Mouse (Mus musculus) 416B (cell line): ENCODE data around the gene Hoxc9.

ENCODE experiments used
- DNase-seq: peaks from one replicate; pipeline ENCODE4 v3.0.0; 2011; ENCODE audit warnings: low read depth

Gene Hoxc9

DNA sequence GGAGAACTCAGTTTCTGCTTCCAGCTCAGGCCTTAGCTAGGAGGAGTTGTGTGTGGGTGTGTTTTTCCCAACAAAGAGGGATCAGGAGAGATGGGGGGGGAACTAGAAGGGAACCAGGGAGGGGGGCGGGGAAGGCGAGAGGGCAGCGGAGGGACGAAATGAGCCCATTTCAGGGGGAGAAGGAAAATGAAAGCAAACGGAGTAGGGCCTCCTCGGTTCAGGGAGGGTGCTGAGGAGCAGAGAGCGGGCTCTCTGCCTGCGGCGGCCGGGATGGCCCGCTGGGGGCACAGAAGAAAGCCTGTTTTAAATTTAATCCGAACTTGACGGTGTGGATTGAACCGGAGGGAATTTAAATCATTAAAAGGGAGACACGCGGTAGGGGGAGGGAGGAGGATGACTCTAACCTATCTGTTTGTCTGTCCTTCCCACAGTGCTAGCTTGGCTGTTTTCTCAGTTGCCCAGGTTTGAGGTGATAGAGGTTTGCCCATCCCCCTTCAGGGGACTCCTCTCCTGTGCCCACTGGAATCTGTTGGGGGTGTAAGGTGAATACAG, 1.3 kb downstream of the Hoxc9 start:
- DNase-seq: no peak

DNA sequence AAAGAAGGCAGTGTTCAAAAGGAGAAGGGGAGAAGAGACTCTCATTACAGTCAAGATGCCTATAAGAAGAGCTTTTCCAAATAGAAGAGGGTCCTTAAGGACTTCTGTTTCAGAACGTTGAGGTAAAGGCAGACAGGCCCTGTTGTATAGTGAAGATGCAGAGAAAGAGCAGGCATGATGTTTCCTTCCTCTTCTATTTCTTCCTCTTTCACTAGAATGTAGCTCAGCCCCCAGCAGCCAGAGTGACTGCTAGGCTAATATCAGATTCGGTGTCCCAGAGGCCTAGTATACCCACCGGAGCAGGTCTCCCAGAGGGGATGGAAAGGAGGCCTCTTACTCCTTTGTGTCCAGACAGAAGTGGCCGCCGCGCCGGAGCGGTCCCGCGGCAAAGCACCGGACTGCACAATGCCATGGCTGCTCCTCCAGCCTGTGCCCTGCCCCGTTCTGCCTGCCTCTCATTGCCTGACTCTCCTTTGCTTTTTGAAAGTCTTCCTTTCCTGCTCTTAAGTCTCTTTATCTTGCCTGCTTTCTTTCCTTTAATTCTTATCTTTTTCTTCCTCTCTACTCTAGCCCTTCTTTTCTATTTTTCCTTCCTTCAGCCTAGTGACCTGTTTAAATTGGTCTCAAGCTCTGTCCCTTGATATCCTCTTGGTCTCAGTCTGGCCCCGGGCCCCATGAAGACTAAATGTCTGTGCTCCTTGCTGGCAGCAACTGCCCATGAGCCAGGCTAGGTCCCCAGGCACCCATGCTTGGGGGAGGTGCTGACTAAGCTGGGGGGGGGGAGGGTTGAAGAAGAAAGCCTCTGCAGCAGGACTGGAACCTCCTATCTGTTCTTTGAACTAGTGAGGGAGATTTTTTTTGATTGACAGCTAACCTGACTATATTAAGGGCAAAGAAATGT, 2.6 kb downstream of the Hoxc9 start:
- no peak for DNase-seq

DNA sequence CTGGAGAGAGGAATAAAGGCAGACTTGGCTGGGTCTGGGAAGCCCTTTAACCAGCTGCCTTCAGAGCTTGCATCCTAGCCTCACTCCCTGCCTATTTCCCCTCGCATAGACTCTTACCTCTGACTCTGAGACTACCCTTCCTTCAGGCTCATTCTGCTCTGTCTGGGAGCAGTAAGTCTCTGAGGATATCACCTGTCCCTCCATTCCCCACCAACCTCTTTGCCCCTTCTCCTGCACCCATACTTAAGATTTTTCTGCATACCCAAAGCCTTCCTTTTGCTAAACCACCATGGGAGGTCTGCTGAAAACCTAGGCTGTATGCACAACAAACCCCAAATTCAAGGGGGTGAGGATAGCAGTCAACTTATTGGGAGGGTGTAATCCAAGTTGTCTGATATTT, 3.7 kb downstream of the Hoxc9 start:
- no peak for DNase-seq

DNA sequence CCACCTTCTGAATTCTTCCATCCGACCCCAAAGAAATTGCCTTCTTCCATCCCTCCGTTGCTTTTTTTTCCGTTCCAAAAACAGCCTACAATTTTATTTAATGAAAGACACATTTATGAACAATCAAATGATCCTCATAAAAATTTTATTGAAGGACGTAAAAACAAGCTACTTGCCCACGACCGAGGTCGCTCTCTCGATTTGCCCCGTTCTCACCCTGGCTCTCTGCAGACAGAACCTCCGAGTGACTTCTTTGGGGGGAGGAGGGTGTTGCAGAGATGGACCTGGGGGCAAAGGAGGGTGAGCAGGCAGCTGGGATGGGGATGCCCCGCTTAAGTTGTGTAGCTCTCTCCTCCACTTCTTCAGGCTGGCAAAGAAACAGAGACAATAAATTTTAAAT, 4.1 kb downstream of the Hoxc9 start:
- DNase-seq: no peak

DNA sequence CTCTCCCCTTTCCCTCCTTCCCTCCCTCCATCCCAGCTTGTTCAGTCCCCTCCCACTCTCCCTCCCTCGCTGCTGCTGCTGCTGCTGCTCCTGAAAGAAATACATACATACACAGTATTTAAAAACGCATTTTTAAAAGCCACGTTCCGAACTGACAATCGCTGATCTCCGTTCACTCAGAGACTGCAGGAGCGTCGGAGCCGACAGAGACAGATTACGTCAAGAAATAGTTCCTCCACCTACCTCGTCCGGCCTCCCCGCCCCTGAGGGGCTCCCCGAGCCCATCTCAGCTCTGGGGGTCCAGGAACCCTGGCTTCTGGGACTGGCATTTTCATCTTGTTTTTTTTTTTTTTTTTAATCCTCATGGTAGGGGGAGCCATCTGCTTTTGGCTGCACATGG, 4.7 kb downstream of the Hoxc9 start:
- DNase-seq: no peak

DNA sequence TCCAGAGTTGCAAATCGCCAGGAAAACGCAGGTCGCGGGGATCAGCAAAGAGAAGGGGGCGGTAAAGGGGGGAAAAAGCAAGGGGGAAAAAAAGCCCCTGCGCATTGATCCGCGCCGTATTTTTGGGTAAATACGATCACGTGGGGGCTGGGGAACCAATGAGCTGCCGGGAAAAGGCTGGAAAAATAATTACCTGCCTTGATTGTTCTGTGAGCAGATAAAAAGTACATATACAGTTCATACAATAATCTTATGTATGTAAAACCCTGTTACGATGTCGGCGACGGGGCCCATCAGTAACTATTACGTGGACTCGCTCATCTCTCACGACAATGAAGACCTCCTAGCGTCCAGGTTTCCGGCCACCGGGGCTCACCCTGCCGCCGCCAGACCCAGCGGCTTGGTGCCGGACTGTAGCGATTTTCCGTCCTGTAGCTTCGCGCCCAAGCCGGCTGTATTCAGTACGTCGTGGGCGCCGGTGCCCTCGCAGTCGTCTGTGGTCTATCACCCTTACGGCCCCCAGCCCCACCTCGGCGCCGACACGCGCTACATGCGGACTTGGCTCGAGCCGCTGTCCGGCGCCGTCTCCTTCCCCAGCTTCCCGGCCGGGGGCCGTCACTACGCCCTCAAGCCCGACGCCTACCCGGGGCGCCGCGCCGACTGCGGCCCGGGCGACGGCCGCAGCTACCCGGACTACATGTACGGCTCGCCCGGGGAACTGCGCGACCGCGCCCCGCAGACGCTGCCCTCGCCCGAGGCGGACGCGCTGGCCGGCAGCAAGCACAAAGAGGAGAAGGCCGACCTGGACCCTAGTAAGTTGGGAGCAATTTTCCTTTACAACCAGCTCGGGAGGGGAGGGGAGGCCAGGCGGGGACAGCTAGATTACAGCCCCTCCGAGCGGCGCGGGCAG, 5.4 kb downstream of the Hoxc9 start:
- no peak for DNase-seq

DNA sequence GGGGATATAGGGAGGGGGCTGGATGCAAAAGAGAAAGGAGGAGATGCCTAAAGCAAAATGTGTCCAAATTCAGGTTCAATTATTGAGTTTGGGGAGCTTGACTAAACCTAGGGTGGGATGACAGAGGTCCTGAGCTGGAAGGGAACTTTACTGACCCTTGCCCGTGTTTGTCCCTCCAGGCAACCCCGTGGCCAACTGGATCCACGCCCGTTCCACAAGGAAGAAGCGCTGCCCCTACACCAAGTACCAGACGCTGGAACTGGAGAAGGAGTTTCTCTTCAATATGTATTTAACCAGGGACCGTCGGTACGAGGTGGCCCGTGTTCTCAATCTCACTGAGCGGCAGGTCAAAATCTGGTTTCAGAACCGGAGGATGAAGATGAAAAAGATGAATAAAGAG, 7.5 kb downstream of the Hoxc9 start:
- DNase-seq: no peak

DNA sequence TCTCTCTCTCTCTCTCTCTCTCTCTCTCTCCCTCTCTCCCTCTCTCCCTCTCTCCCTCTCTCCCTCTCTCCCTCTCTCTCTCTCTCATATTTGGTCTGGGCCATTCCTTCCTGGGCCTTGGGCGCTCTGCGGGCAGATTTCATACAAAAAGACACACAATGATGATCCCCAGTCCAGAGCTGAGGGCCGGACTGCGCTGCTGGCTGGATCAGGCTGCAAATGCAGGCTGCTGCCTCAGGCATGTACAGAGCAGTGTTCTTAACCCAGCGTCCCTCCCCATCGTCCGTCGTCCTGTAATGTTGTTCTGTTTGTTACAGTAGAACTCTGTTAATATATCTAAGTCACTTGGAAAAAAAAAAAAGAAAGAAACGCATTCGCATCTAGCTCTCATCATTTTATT, 8.3 kb downstream of the Hoxc9 start:
- no peak for DNase-seq

DNA sequence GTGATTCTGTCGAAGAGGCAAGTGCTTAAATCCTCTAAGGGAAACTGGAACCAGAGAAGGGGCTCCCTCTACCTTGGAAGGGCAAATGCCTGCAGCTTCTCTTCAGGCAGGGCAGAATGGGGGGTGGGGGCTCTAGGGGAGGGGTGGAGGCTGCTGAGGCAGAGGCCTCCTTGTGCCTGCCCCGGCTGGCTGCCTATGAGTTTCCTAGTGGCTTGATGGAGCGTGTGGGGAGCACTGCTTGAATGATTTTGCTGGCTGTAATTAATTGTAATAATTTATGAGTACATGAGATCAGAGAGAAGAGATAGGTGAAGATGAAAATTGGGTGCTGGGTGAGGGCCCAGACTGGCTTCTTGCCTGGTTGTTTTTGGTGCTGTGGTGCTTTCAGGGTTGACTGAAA, 8.7 kb downstream of the Hoxc9 start:
- no peak for DNase-seq

DNA sequence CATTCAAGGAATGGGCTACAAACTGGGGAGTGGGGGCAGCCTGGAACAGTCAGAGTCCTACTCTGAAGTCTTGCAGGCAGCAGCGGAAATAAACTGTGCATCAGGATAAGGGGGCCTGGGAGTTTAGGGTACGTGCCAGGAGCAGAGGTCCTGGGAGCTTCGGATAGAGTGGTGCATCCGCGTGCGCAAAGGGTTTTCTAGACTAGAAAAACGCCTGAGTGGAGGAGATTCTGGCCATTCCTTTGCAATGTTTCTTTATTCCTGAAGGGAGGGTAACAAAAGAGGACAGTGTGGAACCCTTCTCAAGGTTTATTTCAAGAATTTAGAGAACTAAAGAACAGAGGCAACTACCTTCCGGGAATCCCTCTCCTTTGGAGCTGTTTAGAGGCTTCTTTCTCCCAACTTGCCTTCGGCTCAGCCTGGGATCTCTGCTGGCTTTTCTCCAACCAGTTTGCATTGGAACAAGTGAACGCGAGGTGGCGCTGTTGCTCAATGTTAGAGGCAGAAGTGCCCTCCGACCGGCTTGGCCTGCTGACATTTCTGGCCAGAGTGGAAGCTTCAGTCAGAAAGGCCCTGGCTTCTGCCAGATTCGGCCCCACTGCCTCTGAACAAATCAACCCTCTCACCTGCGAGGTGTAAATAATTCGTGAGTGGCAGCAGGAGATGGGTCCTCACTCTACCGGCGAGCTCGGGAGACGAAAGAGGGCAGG, 11.0 kb downstream of the Hoxc9 start:
- DNase-seq: peak; percentile 82

DNA sequence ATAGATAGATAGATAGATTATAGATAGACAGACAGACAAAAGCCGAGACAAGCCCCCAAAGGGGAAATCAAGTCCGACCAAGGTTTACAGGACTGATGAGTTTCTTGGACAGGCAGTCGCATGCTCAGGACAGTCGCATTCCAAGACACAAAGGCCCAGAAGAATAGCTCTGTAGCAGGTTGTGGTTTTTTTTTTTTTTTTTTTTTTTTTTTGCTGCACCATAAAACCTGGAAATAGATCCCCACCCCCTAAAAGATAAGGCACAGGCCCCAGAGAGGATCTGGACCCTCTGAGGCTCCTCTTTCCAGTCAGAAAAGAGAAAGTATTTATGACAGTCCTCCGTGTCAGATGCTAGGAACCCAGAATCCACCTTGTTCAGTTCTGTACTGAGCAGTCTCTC, 11.8 kb downstream of the Hoxc9 start:
- DNase-seq: no peak

DNA sequence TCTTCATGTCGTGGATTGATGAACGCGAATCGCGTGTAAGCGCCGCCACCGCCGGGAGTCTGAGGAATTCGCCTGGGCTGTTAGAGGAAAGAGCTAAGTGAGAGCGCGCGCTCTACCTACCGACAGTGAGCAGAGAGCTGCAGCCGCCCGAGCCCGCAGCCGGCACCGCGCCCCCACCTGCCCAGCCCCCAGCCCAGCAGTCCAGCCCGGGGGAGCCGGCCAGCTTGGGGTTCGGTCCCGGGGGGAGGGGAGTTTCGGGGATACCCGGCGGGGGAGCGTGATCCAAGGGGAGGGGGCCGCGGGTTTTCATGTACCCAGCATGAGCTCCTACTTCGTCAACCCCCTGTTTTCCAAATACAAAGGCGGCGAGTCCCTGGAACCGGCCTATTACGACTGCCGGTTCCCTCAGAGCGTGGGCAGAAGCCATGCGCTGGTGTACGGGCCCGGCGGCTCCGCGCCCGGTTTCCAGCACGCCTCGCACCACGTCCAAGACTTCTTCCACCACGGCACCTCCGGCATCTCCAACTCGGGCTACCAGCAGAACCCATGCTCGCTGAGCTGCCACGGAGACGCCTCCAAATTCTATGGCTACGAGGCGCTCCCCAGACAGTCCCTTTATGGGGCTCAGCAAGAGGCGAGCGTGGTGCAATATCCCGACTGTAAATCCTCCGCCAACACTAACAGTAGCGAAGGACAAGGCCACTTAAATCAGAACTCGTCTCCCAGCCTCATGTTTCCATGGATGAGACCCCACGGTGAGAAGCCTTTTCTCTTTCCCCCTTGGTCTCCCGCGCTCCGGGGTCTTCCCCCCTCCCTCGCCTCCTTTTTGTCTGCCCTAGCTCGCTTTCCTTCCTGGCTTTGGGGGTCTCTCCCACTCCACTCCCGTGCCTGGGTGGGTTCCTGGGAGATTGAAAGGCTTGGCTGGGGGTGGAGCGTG, 14.5 kb downstream of the Hoxc9 start, which contains the start of gene Hoxc8:
Gene Hoxc8, plus strand, starts transcription at position 147 of the 937 bp plus-strand sequence.
- no peak for DNase-seq

DNA sequence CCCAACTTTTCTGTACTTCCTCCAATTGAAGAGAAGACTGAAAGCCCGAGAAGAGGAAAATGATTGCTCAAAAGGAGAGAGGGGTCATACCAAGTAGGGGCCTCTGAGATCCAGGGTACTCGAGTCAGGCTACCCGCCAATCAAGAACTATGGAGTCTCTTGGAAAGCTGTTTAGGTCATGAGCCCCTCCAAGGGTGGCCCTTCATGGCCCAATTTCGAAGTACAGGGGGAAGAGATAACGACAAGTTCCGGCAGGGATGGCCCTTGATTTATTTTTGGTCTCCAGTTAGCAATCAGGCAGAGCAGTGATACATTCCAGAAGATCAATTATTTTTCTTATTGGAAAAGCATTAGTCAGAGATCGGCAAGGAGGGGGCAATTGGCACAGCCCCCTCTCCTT, 15.5 kb downstream of the Hoxc9 start:
- DNase-seq: no peak

DNA sequence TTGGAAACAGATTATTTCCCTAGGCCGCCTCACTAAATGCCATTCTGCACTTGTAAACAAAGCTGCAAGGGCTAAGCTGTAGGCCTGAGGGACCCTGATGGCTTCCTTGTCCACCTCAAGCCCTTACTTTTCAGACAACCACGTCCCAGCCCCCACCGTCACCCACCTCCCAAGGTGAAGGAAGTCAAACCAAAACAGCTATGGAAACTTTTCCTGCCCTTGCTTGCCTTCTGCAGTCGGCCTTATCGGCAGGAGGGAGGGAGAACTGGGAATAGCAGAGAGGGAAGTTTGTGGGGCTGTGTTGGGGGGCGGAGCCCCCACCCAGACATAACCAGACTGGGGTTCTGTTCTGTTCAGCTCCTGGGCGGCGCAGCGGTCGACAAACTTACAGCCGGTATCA, 16.0 kb downstream of the Hoxc9 start:
- DNase-seq: no peak

DNA sequence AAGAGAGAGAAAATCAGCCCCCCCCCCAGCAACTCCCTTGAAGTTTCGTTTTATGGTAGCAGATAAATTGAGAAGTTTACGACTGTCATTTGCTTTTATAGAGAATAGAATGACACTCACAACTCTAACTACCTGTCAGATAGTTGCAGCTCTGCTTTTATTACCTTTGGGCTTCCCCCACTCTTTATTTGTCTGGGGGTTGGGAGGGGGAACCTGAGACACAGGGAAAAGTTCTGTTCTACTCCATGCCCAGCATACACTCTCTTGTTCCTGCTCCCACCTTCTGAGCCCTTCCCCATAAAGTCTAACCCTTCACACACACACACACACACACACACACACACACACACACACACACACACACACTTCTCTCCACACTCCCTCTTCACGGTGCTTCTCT, 16.6 kb downstream of the Hoxc9 start:
- DNase-seq: no peak

DNA sequence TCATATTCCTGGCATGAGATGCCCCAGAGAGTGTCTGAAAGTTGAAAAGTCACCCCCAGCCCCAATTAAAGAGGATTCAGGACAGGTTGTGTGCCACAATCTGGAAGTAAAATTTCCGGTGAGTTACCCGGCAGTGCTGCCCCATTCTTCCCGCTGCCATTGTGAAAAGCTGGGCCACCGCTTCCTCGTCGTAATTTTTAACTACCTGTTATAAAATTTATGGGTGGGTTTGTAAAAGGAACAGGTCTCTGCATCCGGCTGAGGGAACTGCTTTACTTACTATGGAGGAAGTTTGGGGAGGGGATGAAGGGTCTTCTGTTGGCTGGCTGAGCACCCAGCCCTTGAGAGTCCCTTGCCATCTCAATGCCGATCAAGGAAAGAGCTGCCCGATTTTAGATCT, 20.3 kb downstream of the Hoxc9 start:
- no peak for DNase-seq

DNA sequence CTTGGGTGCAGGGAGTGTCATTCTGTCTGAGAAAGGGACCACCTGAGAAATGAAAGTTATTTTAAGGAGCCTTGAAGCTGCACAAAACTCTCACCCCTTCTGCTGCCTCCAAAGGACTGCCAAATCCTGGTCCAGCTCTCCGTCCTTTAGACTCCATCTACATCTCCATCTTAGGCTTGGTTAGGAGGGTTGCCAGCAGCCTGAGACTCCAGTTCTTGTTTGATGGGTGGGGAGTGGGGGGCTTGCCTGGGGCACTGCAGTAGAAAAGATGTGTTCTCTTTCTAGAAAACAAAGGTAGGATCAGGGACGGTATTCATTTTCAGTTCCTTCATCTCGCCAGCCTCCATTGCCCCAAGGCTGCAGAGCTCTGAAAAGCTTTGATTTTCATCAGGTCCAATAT, 21.2 kb downstream of the Hoxc9 start:
- DNase-seq: no peak

DNA sequence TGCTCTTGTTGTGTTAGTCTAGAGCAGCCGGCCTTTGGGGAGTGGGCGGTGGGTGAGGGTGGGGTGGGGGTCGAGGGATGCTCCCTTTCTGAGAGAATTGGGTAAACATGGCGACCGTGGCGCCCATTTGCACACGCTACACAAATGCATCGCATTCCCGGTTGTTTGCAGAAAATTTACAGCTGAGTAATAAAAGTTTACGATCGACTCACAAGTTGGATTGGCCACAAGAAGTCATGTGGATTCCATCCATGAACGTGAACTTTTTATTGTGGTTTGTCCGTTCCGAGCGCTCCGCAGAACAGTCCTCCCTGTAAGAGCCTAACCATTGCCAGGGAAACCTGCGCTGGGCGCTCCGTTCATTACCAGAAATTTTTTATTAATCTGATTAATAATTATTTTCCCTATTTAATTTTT, 21.7 kb downstream of the Hoxc9 start, which contains the start of gene Hoxc6:
Gene Hoxc6, plus strand, starts transcription at position 319 of the 417 bp plus-strand sequence.
- DNase-seq: no peak

DNA sequence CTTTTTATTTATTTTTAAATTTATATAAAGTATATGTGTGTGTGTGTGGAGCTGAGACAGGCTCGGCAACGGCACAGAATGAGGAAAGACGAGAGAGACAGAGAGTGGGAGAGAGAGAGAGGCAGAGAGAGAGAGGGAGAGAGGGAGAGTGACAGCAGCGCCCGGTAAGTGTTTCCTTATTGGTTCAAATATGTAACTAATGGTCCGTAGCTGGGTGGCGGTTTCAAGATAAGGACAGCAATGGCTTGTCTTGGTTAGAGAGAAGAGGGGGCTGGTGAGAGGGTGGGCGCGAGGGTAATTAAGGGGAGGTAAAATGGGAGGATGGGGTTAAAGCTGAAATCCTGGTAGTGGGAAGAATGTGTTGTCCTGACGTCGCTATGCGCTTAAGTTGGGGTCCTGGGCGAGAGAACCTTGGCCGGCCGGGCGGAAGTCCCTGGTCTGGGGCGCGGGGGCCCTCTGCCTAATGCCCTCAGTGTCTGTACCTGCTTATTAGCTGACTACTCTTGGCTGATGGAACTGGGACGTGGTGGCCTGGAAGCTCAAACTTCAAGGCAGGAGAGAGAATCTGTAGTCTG, 22.5 kb downstream of the Hoxc9 start:
- peak; percentile 84 for DNase-seq

DNA sequence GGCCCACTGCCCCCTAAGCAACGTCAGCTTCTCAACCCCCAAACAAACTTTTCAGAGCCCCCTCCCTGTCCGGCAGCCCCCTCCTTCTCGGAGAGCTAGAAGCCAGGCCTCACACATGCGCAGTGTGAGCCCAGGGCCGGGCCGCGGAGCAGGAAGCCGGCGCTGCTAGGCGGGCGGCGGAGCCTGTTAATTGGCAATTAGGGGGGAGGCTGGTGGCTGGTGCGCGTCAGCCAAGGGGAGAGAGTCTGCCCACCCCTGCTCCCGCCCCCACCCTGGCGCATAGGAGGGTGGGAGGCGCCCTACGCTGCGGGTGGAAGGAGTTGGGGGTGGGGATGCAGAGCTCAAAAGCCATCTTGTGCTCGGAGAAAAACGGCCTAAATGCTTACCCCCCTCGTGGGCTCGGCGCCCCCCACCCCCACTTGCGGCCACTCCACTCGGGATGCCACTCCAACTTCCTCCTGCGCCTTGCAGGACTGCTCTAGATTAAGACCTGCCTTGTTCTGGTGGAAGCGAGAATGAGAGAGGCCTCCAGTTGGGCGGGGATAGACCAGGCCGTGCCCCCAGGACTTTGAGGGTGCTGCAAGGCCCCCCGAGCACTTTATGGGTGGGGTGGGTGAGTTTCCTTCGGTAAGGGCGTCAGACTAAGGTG, 23.1 kb downstream of the Hoxc9 start:
- peak; percentile 97 for DNase-seq
